Mouse (Mus musculus) forebrain, postnatal 0 days (tissue): ENCODE measurements around the gene Asic2. TPM values are rescaled to one million over a fixed set of nuclear protein-coding genes. Genes with fewer than 3 reads are reported as not detected.
A peak's percentile ranks its signal among the peaks of the same experiment; 100 is the strongest.

Experiments used
- ATAC-seq: fragments of 200-750 bp; cut with Nextera tagmentation; 2 replicates; pipeline ENCODE4 v1.8.0; 2017; ENCODE audit warnings: mild to moderate bottlenecking, moderate library complexity
- DNase-seq: peaks from one replicate; pipeline ENCODE4 v3.0.0-alpha.2; 2015
- H3K27ac ChIP-seq: fragments of 300-500 bp; sonication (generic); 2 replicates; pipeline ENCODE4 v1.5.1; 2014; ENCODE audit warnings: low read depth, mild to moderate bottlenecking, antibody characterized with exemption, low read length, moderate library complexity, mixed read lengths
- H3K27me3 ChIP-seq: fragments of 300-500 bp; sonication (generic); 2 replicates; pipeline ENCODE4 v1.6.1; 2014; ENCODE audit warnings: mild to moderate bottlenecking, low read length, mixed read lengths; ENCODE audit not compliant: insufficient read depth
- H3K36me3 ChIP-seq: fragments of 300-500 bp; sonication (generic); 2 replicates; pipeline ENCODE4 v1.6.1; 2014; ENCODE audit warnings: mild to moderate bottlenecking, moderate library complexity; ENCODE audit not compliant: insufficient read depth
- H3K4me1 ChIP-seq: fragments of 300-500 bp; sonication (generic); 2 replicates; pipeline ENCODE4 v1.6.1; 2014; ENCODE audit warnings: antibody characterized with exemption; ENCODE audit not compliant: insufficient read depth
- H3K4me2 ChIP-seq: fragments of 300-500 bp; sonication (generic); 2 replicates; pipeline ENCODE4 v1.6.1; 2014; ENCODE audit warnings: low read depth, mild to moderate bottlenecking, moderate library complexity
- H3K4me3 ChIP-seq: fragments of 300-500 bp; sonication (generic); 2 replicates; pipeline ENCODE4 v1.5.1; 2014; ENCODE audit warnings: low read depth, low read length, mixed read lengths
- H3K9ac ChIP-seq: fragments of 300-500 bp; sonication (generic); 2 replicates; pipeline ENCODE4 v1.6.1; 2014; ENCODE audit warnings: mild to moderate bottlenecking
- H3K9me3 ChIP-seq: fragments of 300-500 bp; sonication (generic); 2 replicates; pipeline ENCODE4 v1.6.1; 2016; ENCODE audit warnings: low read length
- CTCF ChIP-seq: sonication (generic); IDR thresholded peaks from 2 replicates; pipeline ENCODE4 v1.5.1; 2016; ENCODE audit warnings: antibody characterized with exemption, control low read depth, low read depth
- WGBS: fragments of 180-500 bp; shearing (Covaris S2); extraction: QIAGEN DNeasy Blood & Tissue Kit; methylation state at CpG from one replicate; pipeline ENCODE4 v1.1.7; 2014; 5-methylcytosine and 5-hydroxymethylcytosine counted together
- polyA plus RNA-seq: library from polyadenylated mRNA; unstranded; fragments of >200 nt; fragmentation: Nextera tagmentation; extraction: Ambion mirVana; gene quantifications from 2 replicates; pipeline ENCODE4 v1.2.1, GENCODE M21; 2015
- total RNA-seq: library from RNA; depleted of rRNA; stranded (reverse); fragments of >200 nt; gene quantifications from 2 replicates; pipeline ENCODE4 v1.2.3, GENCODE M21; 2014

Asic2 gene
- total and polyA plus RNA-seq, 2 experiments from 2014 or later: 15.5 to 37.2 TPM

DNA sequence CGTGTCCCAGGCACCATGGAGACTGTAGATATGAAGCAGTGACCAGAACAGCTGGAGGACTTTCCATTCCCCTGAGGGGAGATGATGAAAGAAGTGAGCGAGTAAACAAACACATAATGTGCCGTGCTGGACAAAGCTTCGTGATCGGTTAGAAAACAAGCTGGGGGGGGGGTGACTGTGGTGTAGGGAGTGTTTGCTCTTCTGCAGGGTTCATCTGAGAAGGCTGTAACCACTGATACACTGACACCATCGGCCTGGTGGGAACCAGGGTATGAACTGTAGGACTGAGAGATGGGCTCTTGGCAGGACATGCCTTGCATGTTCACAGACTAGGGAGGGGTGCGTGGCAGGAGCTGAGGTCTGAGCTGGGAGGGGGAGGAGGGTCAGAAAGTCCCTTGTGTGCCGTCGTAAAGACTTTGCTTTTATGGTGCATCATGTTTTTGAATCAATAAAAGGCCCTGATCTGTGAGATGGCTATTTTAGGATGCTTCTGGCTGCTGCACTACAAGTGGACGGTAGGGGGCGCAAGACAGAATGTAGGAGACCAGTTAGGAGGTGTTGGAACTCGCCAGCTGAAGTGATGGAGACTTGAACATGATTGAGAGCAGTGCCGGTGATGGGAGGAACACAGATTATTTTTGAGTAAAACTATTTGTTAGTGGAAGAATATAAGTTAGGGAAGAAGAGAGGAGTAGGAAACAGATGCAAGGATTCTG is 728.1 kb downstream of the Asic2 start:
- 67% methylated on average over 13 of the region's 13 CpGs for WGBS

DNA sequence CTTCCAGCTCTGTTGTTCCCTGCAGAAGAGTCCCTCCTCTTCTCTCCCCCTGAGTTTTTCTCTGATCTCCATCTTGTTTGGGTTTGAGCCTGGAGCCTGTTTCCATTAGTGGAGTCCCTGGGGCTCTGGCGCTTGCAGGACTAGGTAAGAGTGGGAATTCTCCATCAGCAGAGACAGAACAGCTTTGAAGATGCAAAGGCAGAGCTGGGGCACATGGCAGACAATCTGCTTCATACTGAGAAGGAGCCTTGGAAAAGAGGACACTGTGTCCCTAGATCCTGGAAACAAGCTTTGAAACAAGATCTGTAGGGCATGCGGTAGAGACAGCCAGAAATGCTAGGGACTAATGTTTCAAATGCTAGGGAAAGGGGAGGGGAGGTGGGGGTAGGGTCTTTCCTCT is 729.2 kb downstream of the Asic2 start:
- Histone ChIP-seq H3K4me1 (no peaks in the 10 kb centered on the region), H3K36me3 (no peaks in the 10 kb centered on the region), H3K4me2 (no peak overlapping the region), H3K9me3 (no peaks in the 10 kb centered on the region), H3K27ac (no peak overlapping the region), H3K4me3 (no peak overlapping the region), H3K9ac (no peak overlapping the region), H3K27me3 (no peaks in the 10 kb centered on the region)
- no peak for DNase-seq
- WGBS: 56% methylated on average over 2 of the region's 2 CpGs
- no peak for ATAC-seq
- no peak for TF ChIP-seq CTCF

More for the DNA sequence above, 728.1 kb downstream of the Asic2 start:
- no peak overlapping the region for H3K9ac ChIP-seq
- H3K4me2 ChIP-seq: no peak overlapping the region
- DNase-seq (no peak), ATAC-seq (no peak)
- H3K27ac ChIP-seq: no peak overlapping the region
- TF ChIP-seq CTCF: peak; percentile 55
- no peaks in the 10 kb centered on the region for H3K36me3 ChIP-seq
- no peaks in the 10 kb centered on the region for H3K27me3 ChIP-seq
- no peak overlapping the region for H3K4me3 ChIP-seq
- H3K9me3 ChIP-seq: no peaks in the 10 kb centered on the region
- H3K4me1 ChIP-seq: no peaks in the 10 kb centered on the region

DNA sequence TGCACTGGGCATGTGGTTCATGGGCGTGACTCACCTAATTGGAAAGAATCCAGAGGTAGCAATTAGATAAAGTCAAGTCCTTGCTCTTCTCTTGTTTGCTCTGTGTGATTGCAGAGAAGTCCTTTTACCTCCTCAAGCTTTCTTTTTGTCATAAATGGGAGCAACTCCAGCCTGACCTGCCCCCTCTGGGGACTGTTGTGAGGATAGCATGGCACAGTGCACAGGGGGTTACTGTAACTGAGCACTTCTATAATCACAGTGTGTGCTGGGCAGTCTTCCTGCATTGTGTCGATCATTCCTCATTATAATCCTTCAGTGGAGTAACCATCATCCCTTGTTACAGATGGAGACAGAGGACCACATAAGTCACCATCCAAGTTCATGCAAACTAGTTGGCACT is 732.2 kb downstream of the Asic2 start:
- no peak overlapping the region for H3K9ac ChIP-seq
- H3K4me1 ChIP-seq: no peaks in the 10 kb centered on the region
- TF ChIP-seq CTCF: no peak
- no peak for ATAC-seq
- H3K27ac ChIP-seq: no peak overlapping the region
- no peak for DNase-seq
- no peak overlapping the region for H3K4me3 ChIP-seq
- 69% methylated on average over 2 of the region's 2 CpGs for WGBS
- H3K4me2 ChIP-seq: no peak overlapping the region
- H3K27me3 ChIP-seq: no peaks in the 10 kb centered on the region
- H3K36me3 ChIP-seq: no peaks in the 10 kb centered on the region
- no peaks in the 10 kb centered on the region for H3K9me3 ChIP-seq

DNA sequence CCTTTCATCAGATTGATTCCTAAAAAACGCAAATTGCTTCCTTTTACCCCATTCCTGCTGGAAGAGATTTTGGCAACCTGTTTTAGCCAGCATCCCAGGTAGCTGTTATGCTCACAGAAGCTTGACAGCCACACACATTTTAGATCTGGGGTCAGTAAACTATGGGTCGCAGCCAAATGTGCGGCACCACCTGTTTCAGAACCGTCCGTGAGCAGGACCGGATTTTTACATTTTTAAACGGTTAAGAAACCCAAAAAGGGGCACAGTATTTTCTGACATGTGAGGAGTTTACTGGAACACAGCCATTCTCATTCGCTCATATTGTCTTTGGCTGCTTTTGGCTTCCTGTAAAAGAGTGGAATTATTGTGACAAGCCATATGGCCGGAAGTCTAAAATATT is 744.9 kb downstream of the Asic2 start:
- no peak overlapping the region for H3K4me3 ChIP-seq
- DNase-seq: peak; percentile 33
- no peaks in the 10 kb centered on the region for H3K4me1 ChIP-seq
- WGBS: 63% methylated on average over 9 of the region's 9 CpGs
- no peaks in the 10 kb centered on the region for H3K36me3 ChIP-seq
- H3K27ac ChIP-seq: no peak overlapping the region
- H3K9me3 ChIP-seq: no peaks in the 10 kb centered on the region
- no peak for TF ChIP-seq CTCF
- ATAC-seq: no peak
- H3K9ac ChIP-seq: no peak overlapping the region
- no peaks in the 10 kb centered on the region for H3K27me3 ChIP-seq
- H3K4me2 ChIP-seq: no peak overlapping the region

DNA sequence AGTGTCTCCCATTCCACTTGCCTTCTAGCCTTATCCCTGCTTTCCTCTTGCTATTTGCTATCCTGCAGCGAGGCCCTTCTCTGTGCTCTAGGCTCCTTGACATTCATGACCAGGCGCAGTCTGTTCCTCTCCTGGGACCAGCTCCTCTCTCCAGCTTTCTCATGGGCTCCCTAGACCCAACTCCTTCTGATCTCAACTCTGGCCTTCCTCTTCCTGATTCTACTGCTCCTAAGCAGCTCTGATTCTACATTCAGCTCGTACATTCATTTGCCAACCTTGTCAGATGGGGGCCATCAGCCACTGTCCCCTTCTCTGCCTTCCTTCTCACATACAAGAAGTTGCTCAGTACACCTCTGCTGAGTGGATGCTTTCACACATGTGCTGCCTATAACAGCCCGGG is 747.5 kb downstream of the Asic2 start:
- no peaks in the 10 kb centered on the region for H3K9me3 ChIP-seq
- ATAC-seq (no peak), DNase-seq (no peak)
- no peak for TF ChIP-seq CTCF
- no peak overlapping the region for H3K27ac ChIP-seq
- H3K4me1 ChIP-seq: no peaks in the 10 kb centered on the region
- no peaks in the 10 kb centered on the region for H3K36me3 ChIP-seq
- no peak overlapping the region for H3K9ac ChIP-seq
- H3K4me2 ChIP-seq: no peak overlapping the region
- H3K27me3 ChIP-seq: no peaks in the 10 kb centered on the region
- 90% methylated on average over 4 of the region's 4 CpGs for WGBS
- H3K4me3 ChIP-seq: no peak overlapping the region

DNA sequence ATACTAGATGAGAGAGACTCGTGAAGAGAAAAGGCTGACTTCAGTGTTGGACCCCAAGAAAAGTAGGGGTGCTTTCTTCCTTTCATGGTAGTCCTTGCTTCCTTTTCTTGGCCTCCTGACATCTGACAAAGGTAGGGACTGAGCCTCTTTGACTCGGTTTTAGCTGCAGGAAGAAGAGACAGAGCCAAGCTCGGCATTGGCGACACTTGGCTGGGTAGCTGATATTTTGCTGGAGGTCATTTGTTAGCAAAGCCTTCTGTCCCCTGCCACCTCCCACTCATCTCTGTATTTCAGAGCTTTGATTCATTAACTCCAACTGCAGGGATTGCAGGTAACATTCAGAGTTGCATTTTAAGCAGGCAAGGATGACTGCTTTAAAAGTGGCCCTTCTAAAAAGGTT is 762.8 kb downstream of the Asic2 start:
- Histone ChIP-seq H3K27ac (no peak overlapping the region), H3K27me3 (no peaks in the 10 kb centered on the region), H3K36me3 (no peaks in the 10 kb centered on the region), H3K4me2 (no peak overlapping the region), H3K4me3 (no peak overlapping the region), H3K4me1 (no peaks in the 10 kb centered on the region), H3K9me3 (no peaks in the 10 kb centered on the region), H3K9ac (no peak overlapping the region)
- WGBS: 68% methylated on average over 4 of the region's 4 CpGs
- ATAC-seq (no peak), DNase-seq (no peak)
- no peak for TF ChIP-seq CTCF

DNA sequence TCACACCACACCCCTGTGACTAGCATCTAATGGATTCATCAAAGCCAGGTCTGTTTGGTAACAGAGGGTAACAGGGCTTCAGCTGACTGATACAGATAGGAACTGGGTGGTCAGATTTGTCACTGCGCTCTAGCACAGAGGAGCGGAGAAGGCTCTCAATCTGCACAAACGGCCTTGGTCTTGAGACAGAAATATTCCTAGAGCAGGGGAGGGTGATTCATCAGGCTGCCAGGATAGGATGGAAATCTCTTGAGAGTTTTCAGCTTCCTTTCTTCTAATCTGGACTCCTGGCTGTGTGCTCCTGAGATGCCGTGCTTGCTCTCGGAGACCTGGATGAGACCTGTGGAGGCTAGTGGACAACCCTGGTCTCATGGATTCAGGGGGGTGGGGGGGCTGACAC is 765.7 kb downstream of the Asic2 start:
- no peak overlapping the region for H3K4me3 ChIP-seq
- TF ChIP-seq CTCF: no peak
- ATAC-seq (no peak), DNase-seq (no peak)
- no peaks in the 10 kb centered on the region for H3K27me3 ChIP-seq
- H3K36me3 ChIP-seq: no peaks in the 10 kb centered on the region
- H3K9ac ChIP-seq: no peak overlapping the region
- no peaks in the 10 kb centered on the region for H3K9me3 ChIP-seq
- no peak overlapping the region for H3K4me2 ChIP-seq
- H3K4me1 ChIP-seq: no peaks in the 10 kb centered on the region
- no peak overlapping the region for H3K27ac ChIP-seq
- 90% methylated on average over 5 of the region's 5 CpGs for WGBS

DNA sequence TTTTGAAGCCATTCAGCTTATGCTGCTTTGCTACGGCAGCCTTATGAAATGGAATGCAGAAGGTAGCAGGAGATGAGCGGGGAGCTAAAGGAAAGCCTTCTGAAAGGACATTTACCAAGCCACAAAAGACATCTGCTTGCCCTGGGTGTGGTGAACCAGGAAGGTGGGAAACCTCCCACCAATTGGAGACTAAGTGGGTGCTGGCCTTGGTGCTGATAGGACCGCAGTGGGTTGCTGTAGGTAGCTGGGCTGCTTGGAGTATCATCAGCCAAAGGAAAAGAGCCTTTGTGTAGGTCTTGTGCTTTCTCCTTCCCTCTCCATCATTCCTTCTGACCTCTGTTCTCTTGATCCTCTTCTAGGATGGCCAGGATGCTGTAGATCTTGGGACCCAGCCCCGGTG is 774.4 kb downstream of the Asic2 start:
- no peak overlapping the region for H3K9ac ChIP-seq
- no peaks in the 10 kb centered on the region for H3K4me1 ChIP-seq
- H3K27ac ChIP-seq: no peak overlapping the region
- WGBS: 63% methylated on average over 4 of the region's 4 CpGs
- H3K36me3 ChIP-seq: no peaks in the 10 kb centered on the region
- TF ChIP-seq CTCF: no peak
- no peak for ATAC-seq
- DNase-seq: no peak
- no peak overlapping the region for H3K4me3 ChIP-seq
- H3K4me2 ChIP-seq: no peak overlapping the region
- H3K9me3 ChIP-seq: no peaks in the 10 kb centered on the region
- H3K27me3 ChIP-seq: no peaks in the 10 kb centered on the region
